Mouse (Mus musculus): ENCODE measurements around the gene Synj2. TPM values are rescaled to one million over a fixed set of nuclear protein-coding genes. Genes with fewer than 3 reads are reported as not detected.

The Synj2 gene
- total RNA-seq, 2 experiments from 2014 or later, result 27.2 to 47.5 TPM

- DNase-seq, result no peak
- intact Hi-C loops (cut with DNase I), result no loop called here
These were observed 52.6 kb downstream of the Synj2 start for GRCm38 (mm10) chr17:5993581-5994260.

GRCm38 (mm10) chr17:5994606-5995005 lies 53.5 kb downstream of the Synj2 start:
- no peak for DNase-seq
- intact Hi-C loops (cut with DNase I), result no loop called here

GRCm38 (mm10) chr17:5996589-5996988 lies 55.5 kb downstream of the Synj2 start:
- DNase-seq, result no peak
- intact Hi-C loops (cut with DNase I), result no loop called here

GRCm38 (mm10) chr17:5997380-5998234 lies 56.5 kb downstream of the Synj2 start:
- intact Hi-C loops (cut with DNase I), result no loop called here
- peak in 1 of 2 experiments; percentile 56 for DNase-seq

- intact Hi-C loops (cut with DNase I), result no loop called here
These were observed 57.1 kb downstream of the Synj2 start for GRCm38 (mm10) chr17:5998235-5998500.

GRCm38 (mm10) chr17:5999039-5999543 lies 58.0 kb downstream of the Synj2 start:
- no peak for DNase-seq
- intact Hi-C loops (cut with DNase I), result no loop called here

More at GRCm38 (mm10) chr17:5998235-5998500, 57.1 kb downstream of the Synj2 start:
- DNase-seq, result no peak

- intact Hi-C loops (cut with DNase I), result no loop called here
- DNase-seq, result no peak
These were observed 59.8 kb downstream of the Synj2 start for GRCm38 (mm10) chr17:6000864-6001319.

- no peak for DNase-seq
- intact Hi-C loops (cut with DNase I), result no loop called here
These were observed 60.3 kb downstream of the Synj2 start for GRCm38 (mm10) chr17:6001389-6001788.

- no peak for DNase-seq
- intact Hi-C loops (cut with DNase I), result no loop called here
These were observed 60.8 kb downstream of the Synj2 start for GRCm38 (mm10) chr17:6001836-6002235.

GRCm38 (mm10) chr17:6002563-6002962 lies 61.5 kb downstream of the Synj2 start:
- DNase-seq, result no peak

GRCm38 (mm10) chr17:6003661-6004060 lies 62.6 kb downstream of the Synj2 start:
- intact Hi-C loops (cut with DNase I), result no loop called here
- no peak for DNase-seq

More at GRCm38 (mm10) chr17:6002563-6002962, 61.5 kb downstream of the Synj2 start:
- intact Hi-C loops (cut with DNase I), result no loop called here

- no peak for DNase-seq
- intact Hi-C loops (cut with DNase I), result no loop called here
These were observed 64.2 kb downstream of the Synj2 start for GRCm38 (mm10) chr17:6005246-6005637.

- intact Hi-C loops (cut with DNase I), result no loop called here
- no peak for DNase-seq
These were observed 64.8 kb downstream of the Synj2 start for GRCm38 (mm10) chr17:6005638-6006471.

GRCm38 (mm10) chr17:6007101-6007780 lies 66.2 kb downstream of the Synj2 start:
- DNase-seq, result no peak
- intact Hi-C loops (cut with DNase I), result no loop called here

- intact Hi-C loops (cut with DNase I), result loop anchor here (2.0 kb wide), 1 partner anchor 15 kb away; no protein-coding TSS in a partner anchor
- no peak for DNase-seq
These were observed 66.8 kb downstream of the Synj2 start for GRCm38 (mm10) chr17:6007902-6008301.

GRCm38 (mm10) chr17:6008590-6008989 lies 67.5 kb downstream of the Synj2 start:
- intact Hi-C loops (cut with DNase I), result loop anchor here (2.0 kb wide), 1 partner anchor 14 kb away; no protein-coding TSS in a partner anchor
- DNase-seq, result no peak

- intact Hi-C loops (cut with DNase I), result loop anchor here (2.0 kb wide), 1 partner anchor 13 kb away; no protein-coding TSS in a partner anchor
- DNase-seq, result no peak
These were observed 68.5 kb downstream of the Synj2 start for GRCm38 (mm10) chr17:6009606-6010005.

- intact Hi-C loops (cut with DNase I), result no loop called here
- DNase-seq, result no peak
These were observed 72.0 kb downstream of the Synj2 start for GRCm38 (mm10) chr17:6013079-6013478.

- no peak for DNase-seq
- intact Hi-C loops (cut with DNase I), result no loop called here
These were observed 73.9 kb downstream of the Synj2 start for GRCm38 (mm10) chr17:6014985-6015384.

- intact Hi-C loops (cut with DNase I), result no loop called here
- no peak for DNase-seq
These were observed 75.2 kb downstream of the Synj2 start for GRCm38 (mm10) chr17:6016213-6016780.
